Mouse (Mus musculus): ENCODE data around the gene Taf5. TPM values are rescaled to one million over a fixed set of nuclear protein-coding genes. Genes with fewer than 3 reads are reported as not detected.

The Taf5 gene
- polyA plus RNA-seq, 1 experiment from 2014 or later: 10.6 TPM

DNA sequence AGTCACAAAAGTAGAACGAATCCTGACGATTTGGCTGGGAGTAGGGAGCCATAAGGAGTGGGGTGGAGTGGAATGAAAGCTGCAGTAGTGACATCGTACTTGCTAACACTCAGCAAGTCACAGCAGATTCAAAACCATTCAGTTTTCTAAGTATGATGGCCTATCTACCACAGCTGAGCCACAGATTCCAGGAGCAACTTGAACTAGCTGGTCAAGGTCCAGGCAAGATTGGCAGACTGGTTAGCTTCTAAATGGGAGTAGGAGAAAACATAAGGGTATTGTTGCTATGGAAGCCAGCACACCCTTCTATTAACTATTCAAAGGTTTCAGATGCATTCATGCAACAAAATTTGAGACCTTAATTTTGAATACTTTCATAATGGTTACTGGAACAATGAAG is 20.7 kb downstream of the Taf5 start:
- WGBS: 92% methylated on average over 3 of the region's 3 CpGs
- ATAC-seq (replicated peaks; ENCODE audit: low FRiP score): no peak

GRCm38 (mm10) chr19:47089718-47090525 is 22.4 kb downstream of the Taf5 start:
- peak overlapping the region; percentile 93 for H3K9ac ChIP-seq (ENCODE audit: low read length)
- ATAC-seq (replicated peaks; ENCODE audit: low FRiP score) (peak; percentile 73), DNase-seq (ENCODE audit: low spot score) (peak; percentile 71)
- H3K4me1 ChIP-seq (replicated peaks; ENCODE audit: control insufficient read depth, insufficient read depth, low read length): no peaks in the 10 kb centered on the region; the same call in 1 of the 2 replicates
- 0 out of 2 replicates have a peak overlapping the region, but pooled peaks have one; percentile 46 for H3K27ac ChIP-seq (ENCODE audit: low read depth, low read length)
- no peaks in the 10 kb centered on the region for H3K9me3 ChIP-seq (ENCODE audit: control insufficient read depth, low read length)
- H3K4me3 ChIP-seq (ENCODE audit: low read depth, low read length): peak overlapping the region; percentile 91
- WGBS: 2% methylated on average over 36 of the region's 36 CpGs
- H3K4me2 ChIP-seq (ENCODE audit: low read depth, low read length, severe bottlenecking): peak overlapping the region; percentile 54
- no peaks in the 10 kb centered on the region for H3K27me3 ChIP-seq (ENCODE audit: control insufficient read depth, insufficient read depth, low read length)
- H3K36me3 ChIP-seq (ENCODE audit: control insufficient read depth, insufficient read depth, low read length): no peaks in the 10 kb centered on the region; the same call in 1 of the 2 replicates

More for the DNA sequence above, 20.7 kb downstream of the Taf5 start:
- peaks cover 3% of the 10 kb centered on the region; the same call in 1 of the 2 replicates for H3K36me3 ChIP-seq (ENCODE audit: control insufficient read depth, insufficient read depth, low read length)
- no peaks in the 10 kb centered on the region for H3K9me3 ChIP-seq (ENCODE audit: control insufficient read depth, low read length)
- no peak overlapping the region for H3K27ac ChIP-seq (ENCODE audit: low read depth, low read length)
- no peak overlapping the region for H3K4me2 ChIP-seq (ENCODE audit: low read depth, low read length, severe bottlenecking)
- H3K9ac ChIP-seq (ENCODE audit: low read length): no peak overlapping the region
- H3K27me3 ChIP-seq (ENCODE audit: control insufficient read depth, insufficient read depth, low read length): no peaks in the 10 kb centered on the region
- H3K4me1 ChIP-seq (replicated peaks; ENCODE audit: control insufficient read depth, insufficient read depth, low read length): no peaks in the 10 kb centered on the region; the same call in 1 of the 2 replicates
- no peak overlapping the region for H3K4me3 ChIP-seq (ENCODE audit: low read depth, low read length)
- no peak for DNase-seq (ENCODE audit: low spot score)

DNA sequence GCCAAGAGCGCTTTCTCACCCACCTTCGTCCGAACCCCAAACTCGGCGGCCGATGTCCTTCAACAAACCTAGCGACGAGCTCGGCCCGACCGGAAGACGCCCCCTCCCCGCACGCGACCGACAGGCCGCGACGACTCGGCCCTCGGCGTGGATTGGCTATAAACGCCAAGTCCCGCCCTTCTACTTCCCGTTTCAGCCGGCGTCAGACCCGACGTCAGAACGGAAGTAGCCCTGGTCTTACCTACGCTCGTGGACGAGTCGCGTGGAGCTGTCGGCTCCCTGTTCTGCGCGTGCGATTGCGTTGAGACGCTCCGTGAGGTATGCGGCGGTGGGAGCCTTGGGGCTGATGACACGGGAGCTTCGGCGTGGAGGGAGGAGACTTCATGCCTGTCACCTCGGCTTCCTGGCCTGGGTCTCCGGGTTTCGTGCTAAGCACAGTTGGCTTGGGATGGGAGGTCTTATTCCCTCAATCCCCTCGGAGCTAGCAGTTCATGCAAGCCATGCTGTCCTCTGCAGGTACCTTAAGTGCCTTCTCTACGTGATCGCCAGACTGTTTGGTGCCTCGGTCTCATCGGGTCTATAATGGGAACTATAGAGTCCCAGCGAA is 23.1 kb downstream of the Taf5 start, which contains the start of the genes Usmg5 and Pdcd11:
TSS of gene Usmg5 (minus strand) at position 98 of the 607 bp plus-strand sequence.
TSS of gene Pdcd11 (plus strand) at position 219 of the 607 bp plus-strand sequence.
- Histone ChIP-seq H3K27ac (ENCODE audit: low read depth, low read length) (0 out of 2 replicates have a peak within 1 kb of the TSS, but pooled peaks have one; percentile 46), H3K4me2 (ENCODE audit: low read depth, low read length, severe bottlenecking) (peak within 1 kb of the TSS; percentile 54), H3K27me3 (ENCODE audit: control insufficient read depth, insufficient read depth, low read length) (no peaks in the 10 kb centered on the region), H3K4me1 (replicated peaks; ENCODE audit: control insufficient read depth, insufficient read depth, low read length) (no peaks in the 10 kb centered on the region; the same call in 1 of the 2 replicates), H3K36me3 (ENCODE audit: control insufficient read depth, insufficient read depth, low read length) (no peaks in the 10 kb centered on the region; the same call in 1 of the 2 replicates), H3K9ac (ENCODE audit: low read length) (peak within 1 kb of the TSS; percentile 93), H3K9me3 (ENCODE audit: control insufficient read depth, low read length) (no peaks in the 10 kb centered on the region), H3K4me3 (ENCODE audit: low read depth, low read length) (peak within 1 kb of the TSS; percentile 91)
- under 1% methylated on average over 56 of the region's 56 CpGs for whole genome bisulfite sequencing
- DNase-seq (ENCODE audit: low spot score) (peak; percentile 97), ATAC-seq (replicated peaks; ENCODE audit: low FRiP score) (peak; percentile 100)

DNA sequence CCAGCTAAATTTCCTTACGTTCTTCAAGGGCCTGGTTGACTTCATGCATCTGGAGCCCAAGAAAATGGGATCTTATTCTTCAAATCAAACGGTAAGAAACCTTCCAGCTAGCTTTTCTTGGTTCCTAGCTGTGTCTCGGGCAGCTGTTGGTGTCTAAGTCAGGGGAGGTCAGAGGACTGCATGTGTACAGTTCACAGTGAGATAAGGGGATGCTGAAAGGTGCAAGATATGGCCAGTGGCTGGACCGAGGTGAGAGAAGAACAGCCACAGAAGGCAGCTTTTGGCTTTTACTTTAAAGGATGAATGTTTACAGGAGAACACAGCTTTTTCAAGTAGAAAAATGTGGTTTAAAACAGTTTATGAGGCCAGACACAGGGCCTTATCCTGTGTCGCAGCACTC is 33.5 kb downstream of the Taf5 start:
- DNase-seq (ENCODE audit: low spot score) (no peak), ATAC-seq (replicated peaks; ENCODE audit: low FRiP score) (no peak)
- Histone ChIP-seq H3K9me3 (ENCODE audit: control insufficient read depth, low read length) (no peaks in the 10 kb centered on the region), H3K4me1 (replicated peaks; ENCODE audit: control insufficient read depth, insufficient read depth, low read length) (no peaks in the 10 kb centered on the region), H3K27me3 (ENCODE audit: control insufficient read depth, insufficient read depth, low read length) (no peaks in the 10 kb centered on the region), H3K4me3 (ENCODE audit: low read depth, low read length) (no peak overlapping the region), H3K4me2 (ENCODE audit: low read depth, low read length, severe bottlenecking) (no peak overlapping the region), H3K36me3 (ENCODE audit: control insufficient read depth, insufficient read depth, low read length) (peaks cover 18% of the 10 kb centered on the region), H3K27ac (ENCODE audit: low read depth, low read length) (no peak overlapping the region), H3K9ac (ENCODE audit: low read length) (no peak overlapping the region)
- 92% methylated on average over 5 of the region's 5 CpGs for WGBS

- no peaks in the 10 kb centered on the region for H3K9me3 ChIP-seq (ENCODE audit: control insufficient read depth, low read length)
- no peak overlapping the region for H3K4me3 ChIP-seq (ENCODE audit: low read depth, low read length)
- H3K4me1 ChIP-seq (replicated peaks; ENCODE audit: control insufficient read depth, insufficient read depth, low read length): no peaks in the 10 kb centered on the region
- no peak overlapping the region for H3K9ac ChIP-seq (ENCODE audit: low read length)
- ATAC-seq (replicated peaks; ENCODE audit: low FRiP score) (no peak), DNase-seq (ENCODE audit: low spot score) (no peak)
- WGBS: 95% methylated on average over 9 of the region's 9 CpGs
- H3K27me3 ChIP-seq (ENCODE audit: control insufficient read depth, insufficient read depth, low read length): no peaks in the 10 kb centered on the region
- H3K27ac ChIP-seq (ENCODE audit: low read depth, low read length): no peak overlapping the region
- H3K36me3 ChIP-seq (ENCODE audit: control insufficient read depth, insufficient read depth, low read length): peaks cover 30% of the 10 kb centered on the region
- H3K4me2 ChIP-seq (ENCODE audit: low read depth, low read length, severe bottlenecking): no peak overlapping the region
Observed at GRCm38 (mm10) chr19:47104641-47105271, 37.2 kb downstream of the Taf5 start.

DNA sequence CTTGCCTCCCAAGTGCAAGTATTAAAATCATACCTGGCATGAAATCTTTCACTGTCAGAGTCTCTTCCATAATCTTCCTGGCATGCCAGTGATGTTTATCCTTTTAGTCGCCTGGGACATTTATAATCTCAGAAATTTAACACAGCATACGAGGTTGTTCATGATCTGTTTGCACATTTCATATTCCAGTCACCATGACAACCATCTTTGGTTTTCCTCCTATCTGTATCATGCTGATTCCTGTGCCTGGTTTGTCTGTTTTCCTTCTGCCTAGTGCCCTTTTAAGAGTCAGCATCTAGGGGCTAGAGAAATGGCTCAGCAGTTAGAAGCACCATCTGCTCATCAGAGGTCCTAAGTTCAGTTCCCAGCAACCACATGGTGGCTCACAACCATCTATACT is 51.1 kb downstream of the Taf5 start:
- Histone ChIP-seq H3K9me3 (ENCODE audit: control insufficient read depth, low read length) (no peaks in the 10 kb centered on the region), H3K4me3 (ENCODE audit: low read depth, low read length) (no peak overlapping the region), H3K27me3 (ENCODE audit: control insufficient read depth, insufficient read depth, low read length) (no peaks in the 10 kb centered on the region), H3K4me1 (replicated peaks; ENCODE audit: control insufficient read depth, insufficient read depth, low read length) (no peaks in the 10 kb centered on the region), H3K27ac (ENCODE audit: low read depth, low read length) (no peak overlapping the region), H3K4me2 (ENCODE audit: low read depth, low read length, severe bottlenecking) (no peak overlapping the region), H3K9ac (ENCODE audit: low read length) (no peak overlapping the region), H3K36me3 (ENCODE audit: control insufficient read depth, insufficient read depth, low read length) (peaks cover 5% of the 10 kb centered on the region; the same call in 1 of the 2 replicates)
- ATAC-seq (replicated peaks; ENCODE audit: low FRiP score): no peak
- DNase-seq (ENCODE audit: low spot score): no peak
- 95% methylated on average over 2 of the region's 2 CpGs for WGBS

- 49% methylated on average over 4 of the region's 4 CpGs for WGBS
- Histone ChIP-seq H3K4me3 (ENCODE audit: low read depth, low read length) (no peak overlapping the region), H3K4me2 (ENCODE audit: low read depth, low read length, severe bottlenecking) (no peak overlapping the region), H3K36me3 (ENCODE audit: control insufficient read depth, insufficient read depth, low read length) (peaks cover 6% of the 10 kb centered on the region; the same call in 1 of the 2 replicates), H3K9me3 (ENCODE audit: control insufficient read depth, low read length) (no peaks in the 10 kb centered on the region), H3K27me3 (ENCODE audit: control insufficient read depth, insufficient read depth, low read length) (no peaks in the 10 kb centered on the region), H3K4me1 (replicated peaks; ENCODE audit: control insufficient read depth, insufficient read depth, low read length) (no peaks in the 10 kb centered on the region), H3K27ac (ENCODE audit: low read depth, low read length) (no peak overlapping the region), H3K9ac (ENCODE audit: low read length) (no peak overlapping the region)
- DNase-seq (ENCODE audit: low spot score) (no peak), ATAC-seq (replicated peaks; ENCODE audit: low FRiP score) (no peak)
Observed at GRCm38 (mm10) chr19:47121054-47121453, 53.5 kb downstream of the Taf5 start.

DNA sequence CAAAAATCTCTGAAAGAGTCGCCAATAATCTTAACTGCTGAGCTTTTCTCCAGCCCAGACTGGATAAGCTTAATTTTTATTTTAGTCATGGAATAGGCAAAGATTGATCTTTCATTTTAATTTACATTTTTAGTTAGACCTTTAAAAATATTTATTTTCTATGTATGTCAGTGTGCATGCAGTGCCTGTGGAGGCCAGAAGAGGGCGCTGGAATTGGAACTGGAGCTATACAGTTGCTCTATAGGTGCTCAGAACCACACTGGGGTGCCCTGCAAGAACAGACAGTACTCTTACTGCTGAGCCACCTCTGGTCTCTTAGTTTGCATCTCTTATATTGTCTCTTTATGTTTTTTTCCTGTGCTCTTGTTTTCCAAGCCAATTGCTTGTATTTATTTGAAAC is 55.3 kb downstream of the Taf5 start:
- Histone ChIP-seq H3K9me3 (ENCODE audit: control insufficient read depth, low read length) (no peaks in the 10 kb centered on the region), H3K27ac (ENCODE audit: low read depth, low read length) (no peak overlapping the region), H3K27me3 (ENCODE audit: control insufficient read depth, insufficient read depth, low read length) (no peaks in the 10 kb centered on the region), H3K4me3 (ENCODE audit: low read depth, low read length) (no peak overlapping the region), H3K9ac (ENCODE audit: low read length) (no peak overlapping the region), H3K4me2 (ENCODE audit: low read depth, low read length, severe bottlenecking) (no peak overlapping the region), H3K36me3 (ENCODE audit: control insufficient read depth, insufficient read depth, low read length) (peaks cover 6% of the 10 kb centered on the region; the same call in 1 of the 2 replicates), H3K4me1 (replicated peaks; ENCODE audit: control insufficient read depth, insufficient read depth, low read length) (no peaks in the 10 kb centered on the region)
- no peak for DNase-seq (ENCODE audit: low spot score)
- no peak for ATAC-seq (replicated peaks; ENCODE audit: low FRiP score)
- WGBS: 32% methylated on average over 2 of the region's 2 CpGs
